Mouse (Mus musculus): ENCODE measurements at regions not wholly inside any gene's neighbourhood (a gene's known extent, or its start where the extent isn't known, plus 50 kb on each side); places are given as distances from the start of the nearest gene placed in this dataset.

DNA sequence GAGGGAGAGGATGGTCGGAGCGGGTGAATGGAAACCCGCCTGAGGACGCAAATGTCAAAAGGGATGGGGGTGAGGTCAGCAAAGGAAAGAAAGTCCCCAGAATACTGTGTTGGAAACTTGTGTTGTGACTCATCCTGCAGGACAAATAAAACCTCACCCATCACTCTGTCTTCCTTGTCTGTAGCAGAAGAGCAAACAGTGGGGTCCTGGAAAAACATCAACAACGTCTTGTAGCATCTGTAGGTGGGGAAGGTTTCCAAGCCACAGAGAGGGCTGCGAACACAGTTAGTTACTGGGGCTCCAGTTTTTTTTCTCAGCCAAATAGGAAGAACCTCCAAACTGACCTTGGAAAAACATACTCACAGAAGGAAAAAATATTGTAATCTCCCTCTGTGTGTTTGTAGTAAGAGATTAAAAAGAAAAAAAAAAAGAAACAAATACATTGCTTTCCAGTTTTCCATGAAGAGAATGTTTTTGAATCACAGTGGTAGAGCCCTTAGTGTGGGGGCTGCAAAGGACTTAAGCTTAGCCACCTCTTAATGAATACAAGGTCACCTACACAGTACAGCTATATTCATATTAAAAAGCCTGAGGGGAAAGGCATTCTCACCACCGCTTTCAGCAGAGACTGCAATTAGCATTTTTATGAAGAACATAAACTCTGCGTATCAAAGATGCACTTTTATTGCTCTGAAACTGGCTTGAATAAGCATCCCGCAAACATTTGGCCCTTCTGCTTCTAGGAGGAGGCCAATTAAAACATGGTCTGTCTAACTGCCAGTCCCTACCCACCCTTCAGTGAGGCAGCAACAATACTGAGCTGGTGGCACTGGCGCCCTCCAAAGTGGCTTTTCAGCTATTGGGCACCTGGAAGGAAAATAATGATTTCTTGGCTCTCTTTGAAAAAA is 198.6 kb upstream of the Tprg start:
- no peak for DNase-seq (ENCODE audit: low spot score in 2 of 2)

DNA sequence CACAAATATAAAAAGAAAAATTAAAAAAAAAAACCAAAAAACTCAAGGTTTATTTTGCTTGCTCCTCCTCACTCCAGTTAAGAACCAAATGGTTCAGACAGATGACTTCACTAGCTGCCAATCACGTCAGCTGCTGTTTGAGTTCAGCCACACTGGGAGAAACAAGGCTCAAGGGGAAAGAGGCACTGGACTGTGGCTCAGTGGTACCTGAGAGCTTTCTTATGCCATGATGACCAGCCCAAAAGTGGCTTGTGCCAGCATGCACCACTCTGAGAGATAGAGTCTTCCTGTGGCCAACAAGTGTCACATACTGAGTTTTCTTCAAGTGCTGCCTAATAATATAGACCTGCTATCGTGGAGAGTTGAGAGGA is 198.0 kb upstream of the Tprg start:
- no peak for DNase-seq (ENCODE audit: low spot score in 2 of 2)

DNA sequence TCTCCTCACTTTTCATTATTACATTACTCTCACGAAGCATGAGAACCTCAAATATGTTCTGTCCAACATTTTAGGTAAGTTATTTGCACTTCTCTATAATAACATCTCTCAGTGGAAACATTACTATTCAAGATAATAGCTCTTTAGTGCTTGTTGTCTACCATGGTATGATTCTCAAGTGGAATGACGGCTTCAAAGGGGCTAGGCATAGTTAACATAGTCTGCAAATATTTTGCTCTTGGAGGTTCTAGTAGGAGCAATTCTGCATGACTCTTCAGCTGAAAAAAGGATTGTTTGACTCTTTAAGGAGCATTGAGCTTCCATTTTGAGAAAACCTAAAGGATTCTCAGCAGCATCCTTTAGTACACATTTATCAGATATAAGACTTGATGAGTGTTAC is 182.5 kb upstream of the Tprg start:
- DNase-seq (ENCODE audit: low spot score in 2 of 2) = no peak

DNA sequence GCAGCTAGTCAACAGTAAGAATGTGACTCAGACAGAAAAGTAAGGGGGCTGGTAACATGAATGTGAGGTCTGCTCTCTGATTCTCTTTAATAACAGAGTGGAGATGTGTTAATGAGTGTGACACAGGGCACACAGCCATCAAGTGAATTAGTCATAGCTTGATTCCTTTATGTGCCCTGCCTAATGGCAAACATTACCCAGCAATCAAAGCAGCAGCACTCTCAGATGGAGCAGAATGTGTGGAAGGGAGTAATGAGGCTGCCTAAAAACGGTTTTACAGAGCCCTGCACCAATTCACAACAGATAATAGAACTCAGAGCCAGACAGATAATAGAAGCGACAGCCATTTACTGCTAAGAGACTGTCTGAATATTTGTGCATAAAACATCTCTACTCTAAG is 182.0 kb upstream of the Tprg start:
- DNase-seq (ENCODE audit: low spot score in 2 of 2) = no peak

DNA sequence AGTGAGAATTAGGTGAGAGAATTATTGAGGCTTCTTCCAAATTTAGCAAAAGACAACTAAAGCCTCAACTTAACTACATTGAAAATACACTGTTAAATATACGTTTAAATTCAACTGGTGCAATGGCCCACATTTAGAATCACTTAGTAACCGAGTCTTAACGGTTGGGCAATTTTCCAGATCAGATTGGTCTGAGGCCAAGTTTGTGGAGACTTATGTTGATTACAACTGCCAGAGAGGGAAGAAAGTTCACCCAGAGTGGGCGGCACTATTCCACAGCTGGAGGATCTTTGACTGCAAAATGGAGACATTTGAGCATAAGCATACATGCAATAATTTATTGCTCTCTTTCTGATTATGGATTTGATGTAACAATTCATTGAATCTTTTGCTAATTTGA is 146.5 kb upstream of the Tprg start:
- DNase-seq (ENCODE audit: low spot score in 2 of 2) = peak in 1 of 2 experiments; percentile 15

DNA sequence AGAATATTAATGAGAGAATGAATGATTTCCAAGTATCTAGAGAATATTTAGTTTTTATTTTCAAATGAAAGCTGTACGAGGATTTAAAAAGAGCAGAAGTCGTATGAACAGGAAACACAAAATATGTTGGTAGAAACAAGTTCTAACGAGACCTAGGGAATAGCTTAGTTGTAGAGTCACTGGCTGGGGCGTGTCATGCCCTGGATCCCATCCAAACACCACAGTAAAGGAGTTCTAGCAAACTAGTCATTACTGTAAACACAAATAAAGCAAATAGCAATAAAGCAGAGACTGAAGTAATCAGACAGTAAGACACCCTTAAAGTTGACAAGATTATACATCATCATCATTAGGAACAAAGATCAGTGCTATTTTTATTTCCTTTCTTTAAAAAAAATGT is 139.1 kb upstream of the Tprg start:
- DNase-seq (ENCODE audit: low spot score in 2 of 2) = no peak

DNA sequence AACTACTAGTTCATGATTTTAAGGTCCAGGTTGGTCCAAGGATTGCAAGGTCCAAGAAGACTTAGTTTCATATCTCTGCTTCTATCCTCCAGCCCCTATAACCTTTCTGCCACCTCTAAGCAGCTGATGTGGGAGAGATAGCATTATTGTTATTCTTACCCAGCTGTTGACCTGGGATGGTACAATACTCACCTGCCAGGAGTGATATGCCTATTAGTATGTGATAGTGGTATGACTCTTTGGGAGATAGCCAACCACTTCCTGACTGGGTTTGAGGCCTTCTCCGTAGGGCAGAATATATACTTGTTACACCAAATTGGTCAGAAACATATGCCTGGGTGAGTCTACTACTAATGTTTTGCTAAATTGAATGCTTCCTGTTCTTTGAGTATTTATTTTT is 137.4 kb upstream of the Tprg start:
- DNase-seq (ENCODE audit: low spot score in 2 of 2) = no peak

DNA sequence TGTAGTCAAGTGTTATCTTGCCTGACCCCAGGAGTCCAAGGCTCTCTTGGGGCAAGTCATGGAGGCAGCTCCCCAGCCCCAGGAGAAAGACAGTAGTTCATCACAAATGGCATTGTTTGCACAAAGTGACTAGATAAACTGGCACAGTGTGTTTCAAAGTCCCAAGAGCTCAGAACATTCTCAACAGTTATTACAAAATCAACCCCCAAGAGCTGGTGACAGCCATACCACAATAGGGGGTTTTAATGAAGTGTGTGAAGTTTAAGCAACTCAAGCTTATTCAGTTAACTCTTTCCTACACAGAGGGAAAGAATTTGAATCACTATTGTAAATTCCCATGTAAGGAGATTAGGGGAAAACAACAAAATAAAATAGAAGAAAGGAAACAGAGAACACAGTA is 109.7 kb upstream of the Tprg start:
- no peak for DNase-seq (ENCODE audit: low spot score in 2 of 2)

DNA sequence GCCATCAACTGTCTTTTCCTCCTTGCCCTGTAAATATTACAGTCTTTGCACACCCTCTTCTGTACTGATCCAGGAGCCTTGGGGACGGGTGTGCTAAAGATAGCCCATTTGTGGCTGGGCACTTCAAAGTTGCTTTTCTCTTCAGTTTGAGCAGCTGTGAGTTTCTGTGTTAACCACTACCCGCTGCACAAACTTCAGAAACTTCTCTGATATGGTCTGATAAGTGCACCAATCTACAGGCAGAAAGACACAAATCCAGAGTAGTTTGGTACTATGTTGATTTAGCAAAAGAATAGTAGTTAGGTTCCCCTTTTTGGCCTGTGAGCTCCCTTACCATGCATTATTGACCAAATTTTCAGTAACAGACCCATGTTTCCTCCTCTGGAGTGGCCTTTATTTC is 108.6 kb upstream of the Tprg start:
- DNase-seq (ENCODE audit: low spot score in 2 of 2) = peak in 1 of 2 experiments; percentile 16

DNA sequence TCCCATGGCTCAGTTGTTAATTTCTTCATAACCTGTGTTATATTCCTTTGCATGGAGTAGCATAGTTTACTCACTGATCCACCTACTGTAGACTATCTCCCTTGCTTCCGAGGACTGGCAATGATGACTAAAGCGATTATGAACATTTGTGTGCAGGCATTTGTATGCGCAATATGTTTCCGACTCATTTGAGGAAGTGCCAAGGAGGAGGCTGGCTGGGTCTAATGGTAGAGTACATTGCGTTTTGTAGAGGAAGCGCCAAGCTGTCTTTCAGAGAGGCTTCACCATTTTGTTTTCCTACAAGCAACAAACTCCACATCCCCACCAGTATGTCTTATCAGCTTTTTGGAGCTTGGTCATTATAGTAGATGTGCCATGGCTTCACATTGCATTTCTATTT is 104.7 kb upstream of the Tprg start:
- DNase-seq (ENCODE audit: low spot score in 2 of 2) = no peak

DNA sequence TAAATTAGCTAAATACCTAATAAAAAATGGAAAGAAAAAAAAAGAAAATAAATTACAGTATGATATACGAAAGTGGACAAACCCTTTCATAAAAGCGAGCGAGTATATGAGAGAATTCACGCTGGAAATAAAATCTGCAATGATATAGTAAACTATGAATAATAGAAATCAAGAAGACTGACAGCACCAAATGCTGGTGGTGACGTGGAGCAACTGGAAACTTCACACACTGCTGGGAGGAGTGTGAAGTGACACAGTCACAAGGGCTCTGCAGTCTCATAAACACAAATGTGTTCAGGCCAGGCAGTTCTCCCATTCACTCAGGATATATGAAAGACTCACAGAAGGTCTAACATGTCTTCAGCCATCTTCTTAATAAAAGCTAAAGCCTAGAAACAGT is 89.5 kb upstream of the Tprg start:
- no peak for DNase-seq (ENCODE audit: low spot score in 2 of 2)

DNA sequence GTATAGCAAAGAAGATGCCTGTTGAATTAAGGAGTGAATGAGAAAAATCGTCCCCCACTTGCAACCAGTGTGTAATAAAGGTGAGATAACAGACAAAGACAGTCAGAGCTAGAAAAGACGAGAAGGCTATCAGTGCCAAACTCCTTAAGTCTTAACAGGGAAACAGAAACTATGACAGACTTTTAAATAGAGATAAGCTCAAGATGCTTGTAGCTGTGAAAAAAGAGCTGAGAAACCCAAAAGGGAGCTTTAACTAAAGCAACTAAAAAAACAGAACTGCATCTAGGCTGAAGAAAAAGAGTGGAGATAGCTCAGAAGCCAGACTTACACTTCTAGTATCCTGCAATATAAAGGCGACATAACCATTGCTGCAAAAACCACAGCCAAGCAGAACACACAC is 87.8 kb upstream of the Tprg start:
- no peak for DNase-seq (ENCODE audit: low spot score in 2 of 2)

DNA sequence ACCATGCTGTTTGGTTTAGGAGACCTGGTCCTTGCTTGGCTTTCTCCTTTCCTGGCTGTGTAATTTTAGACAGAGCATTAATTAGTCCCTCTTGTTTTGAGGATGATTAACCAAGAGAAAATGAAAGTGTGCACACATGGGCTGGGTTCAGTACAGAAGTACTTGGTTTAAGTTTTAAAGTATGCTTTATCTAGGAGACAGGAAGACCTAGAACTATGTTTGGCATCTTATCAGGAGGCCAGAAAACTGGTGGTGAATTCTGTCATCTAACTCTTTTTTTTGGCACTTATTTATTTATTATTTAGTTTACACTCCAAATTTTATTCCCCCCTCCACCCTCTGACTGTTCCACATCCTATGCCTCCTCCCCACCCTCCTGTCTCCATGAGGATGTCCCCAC is 86.6 kb upstream of the Tprg start:
- no peak for DNase-seq (ENCODE audit: low spot score in 2 of 2)

DNA sequence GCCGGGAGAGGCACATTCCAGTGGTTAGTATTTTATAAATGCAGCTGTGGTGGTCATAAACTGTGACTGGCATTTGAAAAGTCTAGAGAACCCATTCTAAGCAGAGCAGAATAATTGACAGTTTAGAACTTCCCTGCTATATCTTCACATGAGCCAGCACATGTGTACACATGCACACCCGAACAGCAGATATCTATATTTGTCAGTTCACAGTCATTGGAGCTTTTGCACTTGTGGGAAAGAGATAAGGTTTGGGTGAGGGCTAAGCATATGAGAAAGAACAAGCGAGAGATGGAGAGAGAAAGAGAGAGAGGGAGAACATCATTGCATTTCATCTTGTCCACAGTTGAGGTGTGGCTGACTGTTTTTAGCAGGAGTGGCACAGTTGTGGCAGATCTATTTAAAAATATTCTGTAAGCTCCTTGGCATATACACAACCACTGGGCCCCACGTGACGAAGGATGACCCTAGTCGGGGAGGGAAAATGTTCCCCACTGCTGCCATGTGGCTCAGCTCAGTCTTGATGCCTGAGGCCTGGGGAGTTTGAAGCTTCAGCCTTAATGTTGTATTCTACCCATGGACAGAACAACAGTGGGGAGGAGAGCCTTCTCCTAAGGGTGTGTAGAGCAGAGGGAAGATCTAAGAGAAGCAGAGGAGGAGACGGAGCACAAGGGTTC is 85.4 kb upstream of the Tprg start:
- no peak for DNase-seq (ENCODE audit: low spot score in 2 of 2)

DNA sequence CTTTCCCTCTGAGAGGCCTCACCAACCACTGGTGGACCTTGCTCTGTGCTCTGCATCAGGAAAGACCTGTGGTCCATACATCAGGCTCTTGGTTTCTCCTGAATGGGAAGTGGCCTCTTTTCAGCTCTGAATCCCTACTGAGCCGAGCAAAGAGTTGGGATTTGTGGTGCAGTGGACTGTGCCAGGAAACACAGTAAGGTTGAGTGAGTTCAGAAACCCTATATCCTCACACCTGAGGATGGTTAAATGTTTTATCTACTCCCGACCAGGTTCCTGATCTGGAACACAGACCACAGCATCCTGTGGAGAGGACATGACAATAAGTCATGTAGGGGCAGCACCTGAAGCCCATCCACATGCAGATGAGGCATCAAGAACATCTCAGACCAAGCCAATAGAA is 73.4 kb upstream of the Tprg start:
- no peak for DNase-seq (ENCODE audit: low spot score in 2 of 2)

DNA sequence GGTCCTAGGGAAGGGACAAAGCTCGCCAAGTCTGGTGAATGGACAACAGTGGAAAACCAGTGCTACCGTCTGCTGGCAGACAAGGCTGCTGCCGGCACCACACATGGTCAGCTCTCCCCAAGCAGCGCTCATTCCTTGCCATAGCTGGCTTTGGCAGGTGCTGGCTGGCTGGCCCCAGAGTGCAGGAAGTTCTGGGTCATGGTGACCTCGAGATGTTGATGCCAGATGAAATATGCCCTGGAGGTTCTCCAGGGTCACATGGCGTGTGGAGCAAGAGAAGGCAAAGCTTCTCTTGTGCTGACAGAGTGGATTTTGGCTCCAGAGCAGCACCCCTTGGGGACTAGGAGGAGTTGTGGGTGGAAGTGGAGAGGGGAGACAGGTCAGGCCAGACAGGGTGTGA is 66.1 kb upstream of the Tprg start:
- no peak for DNase-seq (ENCODE audit: low spot score in 2 of 2)

DNA sequence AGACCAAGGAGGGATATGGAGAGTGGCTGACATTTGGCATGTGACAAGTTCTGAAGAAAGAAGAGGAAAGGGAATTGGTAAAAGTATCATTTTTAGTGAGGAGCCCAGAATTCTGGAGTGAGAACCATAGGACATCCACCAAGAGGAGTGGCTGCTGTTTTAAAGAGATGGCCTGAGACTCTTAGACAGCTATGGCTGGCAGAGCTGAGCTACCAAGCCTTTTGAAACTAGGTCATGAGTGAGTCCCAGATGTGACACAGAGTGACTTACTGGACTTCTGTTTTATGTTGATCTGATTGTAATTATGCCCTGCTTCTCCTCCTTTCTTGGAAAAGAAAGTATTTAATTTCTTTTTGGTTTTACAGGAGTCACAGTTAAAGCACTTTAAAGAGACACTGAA is 61.8 kb upstream of the Tprg start:
- DNase-seq (ENCODE audit: low spot score in 2 of 2) = no peak
